Mouse (Mus musculus): ENCODE results near the gene Unc93b1.

DNA sequence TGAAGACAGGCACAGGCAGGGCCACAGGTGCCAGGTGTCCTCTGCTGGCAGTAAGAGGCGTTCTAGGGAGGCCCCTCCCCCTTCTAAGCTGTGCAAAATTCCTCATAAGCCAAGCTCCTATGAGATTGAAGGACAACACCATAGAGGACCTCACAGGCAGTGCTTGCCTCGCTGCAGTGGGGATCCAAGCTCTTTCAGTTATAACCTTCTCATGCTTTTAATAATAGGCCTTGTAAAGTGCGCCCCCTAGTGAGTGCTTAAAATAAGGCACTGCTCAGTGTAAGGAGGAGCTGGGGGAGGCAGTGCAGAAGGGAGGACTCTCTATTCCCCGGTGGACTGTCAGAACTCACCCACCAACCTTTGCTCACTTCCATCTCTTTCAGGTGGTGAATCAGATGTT is 45.3 kb downstream of the Unc93b1 start:
- no peak for TF ChIP-seq POLR2A (IDR thresholded peaks at IDR 0.05; ENCODE audit: low read depth, low read length)
- TF ChIP-seq CTCF (conservative IDR thresholded peaks at IDR 0.05; ENCODE audit: insufficient read depth, insufficient read length, low read depth, low read length), result peak; percentile 75

Measured in kidney, adult 2 months (tissue).